Mouse (Mus musculus) heart, embryonic 16.5 days (tissue): ENCODE results near the gene Sass6. TPM values are rescaled to one million over a fixed set of nuclear protein-coding genes. Genes with fewer than 3 reads are reported as not detected.

ENCODE experiments used
- ATAC-seq: fragments of 200-750 bp; cut with Nextera tagmentation; replicated peaks from 2 replicates; pipeline ENCODE4 v1.8.0; 2017; ENCODE audit warnings: moderate number of reproducible peaks; ENCODE audit not compliant: insufficient read depth, low FRiP score; ENCODE audit errors: extremely low read depth
- H3K27ac ChIP-seq: fragments of 300-500 bp; sonication (generic); 2 replicates; pipeline ENCODE4 v1.5.1; 2014; ENCODE audit warnings: mild to moderate bottlenecking, low read length, control low read depth, moderate library complexity
- H3K27me3 ChIP-seq: fragments of 300-500 bp; sonication (generic); 2 replicates; pipeline ENCODE4 v1.6.1; 2014; ENCODE audit warnings: low read length, mixed read lengths; ENCODE audit not compliant: control insufficient read depth, insufficient read depth
- H3K36me3 ChIP-seq: fragments of 300-500 bp; sonication (generic); 2 replicates; pipeline ENCODE4 v1.6.1; 2014; ENCODE audit not compliant: control insufficient read depth, insufficient read depth
- H3K4me1 ChIP-seq: fragments of 300-500 bp; sonication (generic); 2 replicates; pipeline ENCODE4 v1.6.1; 2014; ENCODE audit warnings: low read length, mixed read lengths; ENCODE audit not compliant: control insufficient read depth, insufficient read depth
- H3K4me2 ChIP-seq: fragments of 300-500 bp; sonication (generic); 2 replicates; pipeline ENCODE4 v1.6.1; 2014; ENCODE audit warnings: low read depth, mild to moderate bottlenecking, control low read depth, low read length
- H3K4me3 ChIP-seq: fragments of 300-500 bp; sonication (generic); 2 replicates; pipeline ENCODE4 v1.5.1; 2014; ENCODE audit warnings: mild to moderate bottlenecking, control low read depth, low read length
- H3K9ac ChIP-seq: fragments of 300-500 bp; sonication (generic); 2 replicates; pipeline ENCODE4 v1.6.1; 2014; ENCODE audit warnings: low read length, control low read depth
- H3K9me3 ChIP-seq: fragments of 300-500 bp; sonication (generic); replicated peaks from 2 replicates; pipeline ENCODE4 v1.6.1; 2016; ENCODE audit warnings: low read length; ENCODE audit not compliant: control insufficient read depth
- WGBS: fragments of 180-500 bp; shearing (Covaris S2); extraction: QIAGEN DNeasy Blood & Tissue Kit; methylation state at CpG from one replicate; pipeline ENCODE4 v1.1.7; 2014; 5-methylcytosine and 5-hydroxymethylcytosine counted together
- polyA plus RNA-seq: library from polyadenylated mRNA; unstranded; fragments of >200 nt; fragmentation: Nextera tagmentation; extraction: Ambion mirVana; gene quantifications from 2 replicates; pipeline ENCODE4 v1.2.1, GENCODE M21; 2015

Sass6 gene
- polyA plus RNA-seq, 1 experiment from 2014 or later, result 11.3 TPM

GRCm38 (mm10) chr3:116620636-116621370, 26.0 kb downstream of the Sass6 start:
- Histone ChIP-seq H3K36me3 (peaks cover 22% of the 10 kb centered on the region), H3K27me3 (no peaks in the 10 kb centered on the region), H3K9ac (no peak overlapping the region), H3K27ac (no peak overlapping the region), H3K4me3 (no peak overlapping the region), H3K4me2 (no peak overlapping the region), H3K4me1 (no peaks in the 10 kb centered on the region), H3K9me3 (no peaks in the 10 kb centered on the region)
- 90% methylated on average over 7 of the region's 7 CpGs for WGBS
- no peak for ATAC-seq

- Histone ChIP-seq H3K9ac (no peak overlapping the region), H3K27me3 (no peaks in the 10 kb centered on the region), H3K36me3 (peaks cover 23% of the 10 kb centered on the region), H3K4me2 (no peak overlapping the region), H3K27ac (no peak overlapping the region), H3K4me3 (no peak overlapping the region), H3K9me3 (no peaks in the 10 kb centered on the region), H3K4me1 (no peaks in the 10 kb centered on the region)
- no peak for ATAC-seq
- WGBS, result 94% methylated on average over 7 of the region's 7 CpGs
These were observed 27.9 kb downstream of the Sass6 start for GRCm38 (mm10) chr3:116622641-116623040.

GRCm38 (mm10) chr3:116631459-116631858, 36.7 kb downstream of the Sass6 start:
- H3K9me3 ChIP-seq, result no peaks in the 10 kb centered on the region
- no peak for ATAC-seq
- H3K36me3 ChIP-seq, result peaks cover 37% of the 10 kb centered on the region
- H3K27me3 ChIP-seq, result no peaks in the 10 kb centered on the region
- no peak overlapping the region for H3K9ac ChIP-seq
- 71% methylated on average over 1 of the region's 1 CpGs for WGBS
- 0 out of 2 replicates have a peak, but pooled peaks cover 2% of the 10 kb centered on the region for H3K4me1 ChIP-seq
- H3K4me3 ChIP-seq, result no peak overlapping the region
- H3K4me2 ChIP-seq, result no peak overlapping the region
- H3K27ac ChIP-seq, result no peak overlapping the region

- Histone ChIP-seq H3K4me2 (no peak overlapping the region), H3K27ac (no peak overlapping the region), H3K27me3 (no peaks in the 10 kb centered on the region), H3K36me3 (peaks cover 43% of the 10 kb centered on the region), H3K4me1 (0 out of 2 replicates have a peak, but pooled peaks cover 2% of the 10 kb centered on the region), H3K9me3 (no peaks in the 10 kb centered on the region), H3K4me3 (no peak overlapping the region), H3K9ac (no peak overlapping the region)
- ATAC-seq, result no peak
- 91% methylated on average over 3 of the region's 3 CpGs for WGBS
These were observed 38.2 kb downstream of the Sass6 start for GRCm38 (mm10) chr3:116632971-116633370.

GRCm38 (mm10) chr3:116634091-116634490, 39.3 kb downstream of the Sass6 start:
- no peak overlapping the region for H3K4me2 ChIP-seq
- H3K9me3 ChIP-seq, result no peaks in the 10 kb centered on the region
- 95% methylated on average over 3 of the region's 3 CpGs for WGBS
- H3K4me1 ChIP-seq, result 0 out of 2 replicates have a peak, but pooled peaks cover 2% of the 10 kb centered on the region
- ATAC-seq, result no peak
- peaks cover 45% of the 10 kb centered on the region for H3K36me3 ChIP-seq
- H3K4me3 ChIP-seq, result no peak overlapping the region
- H3K27ac ChIP-seq, result no peak overlapping the region
- H3K9ac ChIP-seq, result no peak overlapping the region
- no peaks in the 10 kb centered on the region for H3K27me3 ChIP-seq

GRCm38 (mm10) chr3:116634853-116635252, 40.1 kb downstream of the Sass6 start:
- Histone ChIP-seq H3K27ac (no peak overlapping the region), H3K9ac (no peak overlapping the region), H3K36me3 (peaks cover 43% of the 10 kb centered on the region), H3K27me3 (no peaks in the 10 kb centered on the region), H3K4me1 (0 out of 2 replicates have a peak, but pooled peaks cover 2% of the 10 kb centered on the region), H3K4me3 (no peak overlapping the region), H3K4me2 (no peak overlapping the region), H3K9me3 (no peaks in the 10 kb centered on the region)
- WGBS, result 83% methylated on average over 8 of the region's 8 CpGs
- no peak for ATAC-seq

- Histone ChIP-seq H3K4me3 (no peak overlapping the region), H3K36me3 (peaks cover 50% of the 10 kb centered on the region), H3K4me1 (no peaks in the 10 kb centered on the region), H3K27me3 (no peaks in the 10 kb centered on the region), H3K9me3 (no peaks in the 10 kb centered on the region), H3K9ac (no peak overlapping the region), H3K27ac (no peak overlapping the region), H3K4me2 (no peak overlapping the region)
- ATAC-seq, result no peak
- 62% methylated on average over 5 of the region's 5 CpGs for WGBS
These were observed 41.0 kb downstream of the Sass6 start for GRCm38 (mm10) chr3:116635799-116636198.

GRCm38 (mm10) chr3:116637693-116638476, 43.1 kb downstream of the Sass6 start:
- H3K36me3 ChIP-seq, result peaks cover 52% of the 10 kb centered on the region
- ATAC-seq, result no peak
- H3K27me3 ChIP-seq, result no peaks in the 10 kb centered on the region
- no peak overlapping the region for H3K27ac ChIP-seq
- no peaks in the 10 kb centered on the region for H3K4me1 ChIP-seq
- no peak overlapping the region for H3K4me3 ChIP-seq
- WGBS, result 88% methylated on average over 9 of the region's 9 CpGs
- no peak overlapping the region for H3K4me2 ChIP-seq
- no peaks in the 10 kb centered on the region for H3K9me3 ChIP-seq
- H3K9ac ChIP-seq, result no peak overlapping the region

- ATAC-seq, result no peak
- Histone ChIP-seq H3K27me3 (no peaks in the 10 kb centered on the region), H3K4me1 (no peaks in the 10 kb centered on the region), H3K9me3 (no peaks in the 10 kb centered on the region), H3K27ac (no peak overlapping the region), H3K9ac (no peak overlapping the region), H3K36me3 (peaks cover 47% of the 10 kb centered on the region), H3K4me2 (no peak overlapping the region), H3K4me3 (no peak overlapping the region)
- 93% methylated on average over 7 of the region's 7 CpGs for WGBS
These were observed 43.8 kb downstream of the Sass6 start for GRCm38 (mm10) chr3:116638572-116638971.
